Mouse (Mus musculus): Measurements from ENCODE around the gene Lysmd4.

The Lysmd4 gene

GRCm38 (mm10) chr7:67342067-67342625, 119.8 kb downstream of the Lysmd4 start:
- DNase-seq (ENCODE audit: low spot score in 2 of 2): no peak

DNA sequence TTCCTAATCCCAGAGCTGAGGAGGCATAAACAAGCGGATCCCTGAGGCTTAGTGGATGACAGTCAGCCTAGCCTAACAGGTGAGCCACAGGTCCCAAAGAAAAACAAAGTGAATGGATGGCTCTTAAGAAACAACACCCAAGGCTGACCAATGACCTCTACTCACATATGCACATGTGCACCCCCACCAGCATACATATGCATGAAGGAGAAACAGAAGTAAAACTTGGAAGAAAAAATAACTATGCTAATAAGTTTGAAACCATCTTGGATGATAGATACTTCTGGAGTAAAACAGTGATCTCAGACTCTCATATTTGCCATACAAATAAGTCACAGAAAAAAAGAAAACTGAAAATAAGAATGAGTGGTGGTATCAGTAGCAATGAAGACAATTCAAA, 122.1 kb downstream of the Lysmd4 start:
- DNase-seq (ENCODE audit: low spot score in 2 of 2): no peak

GRCm38 (mm10) chr7:67352989-67353388, 130.6 kb downstream of the Lysmd4 start:
- DNase-seq (ENCODE audit: low spot score in 2 of 2): no peak

- DNase-seq (ENCODE audit: low spot score in 2 of 2): peak; percentile 42 to 53
Observed at GRCm38 (mm10) chr7:67353667-67354066, 131.3 kb downstream of the Lysmd4 start.

DNA sequence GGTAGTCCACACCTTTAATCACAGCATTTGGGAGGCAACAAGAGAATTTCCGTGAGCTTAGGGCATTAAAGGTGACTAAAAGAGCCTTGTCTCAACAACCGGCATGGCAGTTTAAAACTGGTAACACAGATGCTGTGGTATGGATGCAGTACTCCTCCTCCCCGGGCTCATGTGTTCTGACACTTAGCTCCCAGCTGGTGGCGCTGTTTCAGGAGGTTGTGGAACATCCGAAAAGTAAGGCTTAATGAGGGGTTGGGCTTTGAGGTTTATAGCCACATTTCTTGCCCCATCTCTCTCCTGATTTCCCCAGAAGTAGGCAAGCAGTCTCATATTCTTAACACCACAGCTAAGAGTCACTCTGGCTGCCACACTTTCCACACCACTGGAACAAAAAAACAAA, 133.5 kb downstream of the Lysmd4 start:
- peak; percentile 42 for DNase-seq (ENCODE audit: low spot score in 2 of 2)
